Mouse (Mus musculus): Measurements from ENCODE around the gene Camkmt.
A peak's percentile ranks its signal among the peaks of the same experiment; 100 is the strongest.

Camkmt gene

GRCm38 (mm10) chr17:85463497-85464392 lies 373.4 kb downstream of the Camkmt start:
- no peak for DNase-seq (ENCODE audit: low spot score in 2 of 2)

GRCm38 (mm10) chr17:85464466-85465411 lies 374.4 kb downstream of the Camkmt start:
- no peak for DNase-seq (ENCODE audit: low spot score in 2 of 2)

- no peak for DNase-seq (ENCODE audit: low spot score in 2 of 2)
These were observed 379.4 kb downstream of the Camkmt start for GRCm38 (mm10) chr17:85469776-85470175.

GRCm38 (mm10) chr17:85472687-85473202 lies 382.4 kb downstream of the Camkmt start:
- no peak for DNase-seq (ENCODE audit: low spot score in 2 of 2)

- peak; percentile 50 to 51 for DNase-seq (ENCODE audit: low spot score in 2 of 2)
These were observed 382.9 kb downstream of the Camkmt start for GRCm38 (mm10) chr17:85473217-85473616.

- DNase-seq (ENCODE audit: low spot score in 2 of 2) = no peak
These were observed 383.5 kb downstream of the Camkmt start for GRCm38 (mm10) chr17:85473881-85474280.

GRCm38 (mm10) chr17:85481241-85481640 lies 390.9 kb downstream of the Camkmt start:
- DNase-seq (ENCODE audit: low spot score in 2 of 2) = no peak

GRCm38 (mm10) chr17:85483086-85483485 lies 392.7 kb downstream of the Camkmt start:
- DNase-seq (ENCODE audit: low spot score in 2 of 2) = no peak

- DNase-seq (ENCODE audit: low spot score in 2 of 2) = no peak
These were observed 393.7 kb downstream of the Camkmt start for GRCm38 (mm10) chr17:85484015-85484414.

GRCm38 (mm10) chr17:85484526-85484925 lies 394.2 kb downstream of the Camkmt start:
- DNase-seq (ENCODE audit: low spot score in 2 of 2) = no peak

GRCm38 (mm10) chr17:85485065-85485945 lies 395.0 kb downstream of the Camkmt start:
- no peak for DNase-seq (ENCODE audit: low spot score in 2 of 2)

GRCm38 (mm10) chr17:85485946-85486533 lies 395.7 kb downstream of the Camkmt start:
- DNase-seq (ENCODE audit: low spot score in 2 of 2) = no peak

- no peak for DNase-seq (ENCODE audit: low spot score in 2 of 2)
These were observed 396.5 kb downstream of the Camkmt start for GRCm38 (mm10) chr17:85486585-85487480.

- no peak for DNase-seq (ENCODE audit: low spot score in 2 of 2)
These were observed 397.2 kb downstream of the Camkmt start for GRCm38 (mm10) chr17:85487531-85487930.

GRCm38 (mm10) chr17:85488601-85489487 lies 398.5 kb downstream of the Camkmt start:
- no peak for DNase-seq (ENCODE audit: low spot score in 2 of 2)

- no peak for DNase-seq (ENCODE audit: low spot score in 2 of 2)
These were observed 399.2 kb downstream of the Camkmt start for GRCm38 (mm10) chr17:85489488-85489980.

GRCm38 (mm10) chr17:85491491-85491890 lies 401.1 kb downstream of the Camkmt start:
- no peak for DNase-seq (ENCODE audit: low spot score in 2 of 2)

GRCm38 (mm10) chr17:85493521-85493920 lies 403.2 kb downstream of the Camkmt start:
- DNase-seq (ENCODE audit: low spot score in 2 of 2) = no peak

Data from right cerebral cortex, postnatal 10 days (tissue).